Mouse (Mus musculus): ENCODE measurements around the gene Tmem131.

DNA sequence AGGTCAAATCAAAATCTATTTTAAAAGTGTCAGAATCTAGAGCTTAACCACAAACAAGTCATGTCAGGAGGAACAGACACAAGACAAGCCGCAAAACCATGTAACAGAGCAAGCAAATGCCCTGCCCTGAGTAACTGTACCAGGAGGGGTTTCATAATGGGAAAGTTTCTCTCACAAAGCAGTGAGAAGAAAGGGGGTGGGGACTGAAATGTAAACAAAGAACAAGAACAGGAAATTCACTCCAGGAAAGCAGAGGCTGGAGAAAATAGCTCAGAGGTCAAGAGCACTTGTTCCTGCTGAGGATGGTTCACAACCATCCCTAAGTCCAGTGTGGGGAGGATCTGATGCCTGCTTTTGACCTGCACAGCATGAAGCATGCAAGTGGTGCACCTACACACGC is 59.7 kb downstream of the Tmem131 start:
- TF ChIP-seq CTCF (IDR thresholded peaks at IDR 0.05; ENCODE audit: low read depth) (no peak), EP300 (IDR thresholded peaks at IDR 0.05; ENCODE audit: low read depth) (no peak)
